Mouse (Mus musculus) MEL (cell line): ENCODE measurements around the gene Pafah2. TPM values are rescaled to one million over a fixed set of nuclear protein-coding genes. Genes with fewer than 3 reads are reported as not detected.

Source experiments
- DNase-seq: peaks from one replicate; pipeline ENCODE4 v3.0.0; 2011; ENCODE audit warnings: low read depth, low spot score
- H3K27ac ChIP-seq: 2 replicates; pipeline ENCODE4 v1.5.1; 2012; ENCODE audit warnings: low read depth, mild to moderate bottlenecking, control low read depth, low read length, moderate library complexity; ENCODE audit not compliant: control insufficient read depth
- H3K27me3 ChIP-seq, 2 experiments: fragments of 150-350 bp in 1 of 2; sonication (generic) in 1 of 2; 2 replicates each; pipeline ENCODE4 v1.6.1; 2012; ENCODE audit warnings: low read length in 2 of 2, mild to moderate bottlenecking in 2 of 2, improper control_type of control experiment in 1 of 2, moderate library complexity in 1 of 2; ENCODE audit not compliant: insufficient read depth in 2 of 2, control insufficient read depth in 1 of 2
- H3K36me3 ChIP-seq, 2 experiments: 2 replicates each; pipeline ENCODE4 v1.6.1; 2012 to 2014; ENCODE audit warnings: low read length in 2 of 2, improper control_type of control experiment in 1 of 2, inconsistent platforms in 1 of 2, mild to moderate bottlenecking in 1 of 2; ENCODE audit not compliant: insufficient read depth in 2 of 2, control insufficient read depth in 1 of 2
- H3K4me1 ChIP-seq, 2 experiments: fragments of 150-350 bp in 1 of 2; sonication (generic) in 1 of 2; 2 replicates each; pipeline ENCODE4 v1.6.1; 2012; ENCODE audit warnings: low read length in 2 of 2, improper control_type of control experiment in 1 of 2, mild to moderate bottlenecking in 1 of 2; ENCODE audit not compliant: insufficient read depth in 2 of 2, control insufficient read depth in 1 of 2
- H3K4me3 ChIP-seq, 2 experiments: fragments of 150-350 bp in 1 of 2; sonication (generic) in 1 of 2; 2 replicates each; pipeline ENCODE4 v1.5.1; 2012; ENCODE audit warnings: low read depth in 2 of 2, low read length in 2 of 2, mild to moderate bottlenecking in 2 of 2, moderate library complexity in 2 of 2, control low read depth in 1 of 2, improper control_type of control experiment in 1 of 2; ENCODE audit not compliant: control insufficient read depth in 1 of 2, insufficient read depth in 1 of 2
- H3K79me2 ChIP-seq: 2 replicates; pipeline ENCODE4 v1.6.1; 2012; ENCODE audit warnings: mild to moderate bottlenecking, low read length, moderate library complexity; ENCODE audit not compliant: control insufficient read depth, poor library complexity, insufficient read depth
- H3K9ac ChIP-seq: 2 replicates; pipeline ENCODE4 v1.6.1; 2012; ENCODE audit warnings: low read depth, mild to moderate bottlenecking, control low read depth, low read length, moderate library complexity; ENCODE audit not compliant: control insufficient read depth, poor library complexity, severe bottlenecking
- H3K9me3 ChIP-seq: fragments of 150-350 bp; sonication (generic); replicated peaks from 2 replicates; pipeline ENCODE4 v1.6.1; 2012; ENCODE audit warnings: mild to moderate bottlenecking, low read length, improper control_type of control experiment, moderate library complexity; ENCODE audit not compliant: insufficient read depth
- BHLHE40 ChIP-seq: IDR thresholded peaks from 2 replicates; pipeline ENCODE4 v1.6.1; 2012; ENCODE audit warnings: low read depth, mild to moderate bottlenecking, inconsistent platforms, low read length, improper control_type of control experiment, borderline replicate concordance
- CHD1 ChIP-seq: IDR thresholded peaks from 2 replicates; pipeline ENCODE4 v1.6.1; 2012; ENCODE audit warnings: low read depth, mild to moderate bottlenecking, inconsistent platforms, low read length, improper control_type of control experiment
- CHD2 ChIP-seq: IDR thresholded peaks from 2 replicates; pipeline ENCODE4 v1.6.1; 2011; ENCODE audit warnings: low read length, improper control_type of control experiment
- CTCF ChIP-seq, 3 experiments: IDR thresholded peaks in 2 of 3; conservative IDR thresholded peaks in 1 of 3; 2 replicates each; pipeline ENCODE4 v1.5.1; 2011 to 2012; ENCODE audit warnings: low read length in 3 of 3, low read depth in 2 of 3, mild to moderate bottlenecking in 2 of 3, improper control_type of control experiment in 1 of 3, inconsistent platforms in 1 of 3, mixed read lengths in 1 of 3, moderate library complexity in 1 of 3; ENCODE audit not compliant: control insufficient read depth in 1 of 3, insufficient read depth in 1 of 3, poor library complexity in 1 of 3, severe bottlenecking in 1 of 3
- E2F4 ChIP-seq: IDR thresholded peaks from 2 replicates; pipeline ENCODE4 v1.6.1; 2011; ENCODE audit warnings: low read depth, low read length, improper control_type of control experiment, borderline replicate concordance
- ELF1 ChIP-seq: IDR thresholded peaks from 2 replicates; pipeline ENCODE4 v1.6.1; 2014; ENCODE audit warnings: low read depth, mild to moderate bottlenecking, inconsistent platforms, low read length, improper control_type of control experiment, moderate library complexity
- EP300 ChIP-seq, 2 experiments: IDR thresholded peaks; 2 replicates each; pipeline ENCODE4 v1.6.1; 2011; ENCODE audit warnings: improper control_type of control experiment in 2 of 2, low read length in 2 of 2, low read depth in 1 of 2, mild to moderate bottlenecking in 1 of 2
- ETS1 ChIP-seq: IDR thresholded peaks from 2 replicates; pipeline ENCODE4 v1.6.1; 2012; ENCODE audit warnings: low read depth, mild to moderate bottlenecking, inconsistent platforms, low read length, improper control_type of control experiment, moderate library complexity
- GABPA ChIP-seq: IDR thresholded peaks from 2 replicates; pipeline ENCODE4 v1.6.1; 2012; ENCODE audit warnings: low read depth, mild to moderate bottlenecking, inconsistent platforms, low read length, improper control_type of control experiment, moderate library complexity
- GATA1 ChIP-seq: IDR thresholded peaks from 2 replicates; pipeline ENCODE4 v1.6.1; 2011; ENCODE audit warnings: low read depth, low read length, improper control_type of control experiment
- HCFC1 ChIP-seq: IDR thresholded peaks from 2 replicates; pipeline ENCODE4 v1.6.1; 2012; ENCODE audit warnings: low read depth, mild to moderate bottlenecking, inconsistent platforms, low read length, improper control_type of control experiment, moderate library complexity
- JUND ChIP-seq: IDR thresholded peaks from 2 replicates; pipeline ENCODE4 v1.6.1; 2011; ENCODE audit warnings: low read depth, mild to moderate bottlenecking, improper control_type of control experiment, low read length
- KAT2A ChIP-seq: conservative IDR thresholded peaks from 2 replicates; pipeline ENCODE4 v1.6.1; 2012; ENCODE audit warnings: low read depth, low read length, improper control_type of control experiment, inconsistent platforms
- MAFK ChIP-seq: IDR thresholded peaks from 2 replicates; pipeline ENCODE4 v1.6.1; 2011; ENCODE audit warnings: low read depth, mild to moderate bottlenecking, low read length, improper control_type of control experiment, borderline replicate concordance
- MAX ChIP-seq: IDR thresholded peaks from 2 replicates; pipeline ENCODE4 v1.6.1; 2011; ENCODE audit warnings: low read length, improper control_type of control experiment
- MAZ ChIP-seq: IDR thresholded peaks from 2 replicates; pipeline ENCODE4 v1.6.1; 2012; ENCODE audit warnings: low read depth, mild to moderate bottlenecking, inconsistent platforms, low read length, improper control_type of control experiment
- MEF2A ChIP-seq: IDR thresholded peaks from 2 replicates; pipeline ENCODE4 v1.6.1; 2014; ENCODE audit warnings: low read depth, mild to moderate bottlenecking, inconsistent platforms, low read length, improper control_type of control experiment; ENCODE audit not compliant: poor library complexity, insufficient replicate concordance, severe bottlenecking; ENCODE audit errors: extremely low read depth
- MXI1 ChIP-seq: IDR thresholded peaks from 2 replicates; pipeline ENCODE4 v1.6.1; 2011; ENCODE audit warnings: mild to moderate bottlenecking, low read depth, low read length, improper control_type of control experiment
- MYB ChIP-seq: IDR thresholded peaks from 2 replicates; pipeline ENCODE4 v1.6.1; 2011; ENCODE audit warnings: mild to moderate bottlenecking, low read depth, low read length, improper control_type of control experiment
- MYC ChIP-seq: IDR thresholded peaks from 2 replicates; pipeline ENCODE4 v1.6.1; 2011; ENCODE audit warnings: low read depth, mild to moderate bottlenecking, low read length, improper control_type of control experiment, moderate library complexity
- NELFE ChIP-seq: IDR thresholded peaks from 2 replicates; pipeline ENCODE4 v1.6.1; 2011; ENCODE audit warnings: low read depth, low read length, improper control_type of control experiment
- NRF1 ChIP-seq: IDR thresholded peaks from 2 replicates; pipeline ENCODE4 v1.6.1; 2014; ENCODE audit warnings: low read depth, mild to moderate bottlenecking, inconsistent platforms, low read length, improper control_type of control experiment, moderate library complexity; ENCODE audit not compliant: poor library complexity, insufficient read depth, severe bottlenecking
- POLR2A ChIP-seq, 2 experiments: IDR thresholded peaks; 2 replicates each; pipeline ENCODE4 v1.6.1; 2011 to 2012; ENCODE audit warnings: low read length in 2 of 2, mild to moderate bottlenecking in 2 of 2, control low read depth in 1 of 2, improper control_type of control experiment in 1 of 2, low read depth in 1 of 2, moderate library complexity in 1 of 2; ENCODE audit not compliant: control insufficient read depth in 1 of 2, insufficient read depth in 1 of 2, poor library complexity in 1 of 2
- POLR2AphosphoS2 ChIP-seq: IDR thresholded peaks from 2 replicates; pipeline ENCODE4 v1.6.1; 2011; ENCODE audit warnings: low read length, improper control_type of control experiment
- POLR2AphosphoS5 ChIP-seq: IDR thresholded peaks from 2 replicates; pipeline ENCODE4 v1.6.1; 2012; ENCODE audit warnings: low read depth, borderline replicate concordance, mild to moderate bottlenecking, inconsistent platforms, low read length, moderate library complexity, mixed read lengths
- SIN3A ChIP-seq: IDR thresholded peaks from 2 replicates; pipeline ENCODE4 v1.6.1; 2012; ENCODE audit warnings: low read length, improper control_type of control experiment, inconsistent platforms
- SMC3 ChIP-seq: IDR thresholded peaks from 2 replicates; pipeline ENCODE4 v1.6.1; 2011; ENCODE audit warnings: low read depth, low read length, improper control_type of control experiment
- TAL1 ChIP-seq: IDR thresholded peaks from 2 replicates; pipeline ENCODE4 v1.6.1; 2012; ENCODE audit warnings: mild to moderate bottlenecking, inconsistent platforms, low read length, moderate library complexity, mixed read lengths
- TBP ChIP-seq: IDR thresholded peaks from 2 replicates; pipeline ENCODE4 v1.8.0; 2011; ENCODE audit warnings: low read depth, low read length, improper control_type of control experiment
- TCF12 ChIP-seq: IDR thresholded peaks from 2 replicates; pipeline ENCODE4 v1.6.1; 2014; ENCODE audit warnings: low read depth, mild to moderate bottlenecking, inconsistent platforms, low read length, improper control_type of control experiment, moderate library complexity
- UBTF ChIP-seq: IDR thresholded peaks from 2 replicates; pipeline ENCODE4 v1.6.1; 2012; ENCODE audit warnings: low read depth, mild to moderate bottlenecking, inconsistent platforms, low read length, improper control_type of control experiment, moderate library complexity, borderline replicate concordance; ENCODE audit not compliant: insufficient read depth
- USF1 ChIP-seq: IDR thresholded peaks from 2 replicates; pipeline ENCODE4 v1.6.1; 2014; ENCODE audit warnings: low read depth, mild to moderate bottlenecking, inconsistent platforms, low read length, improper control_type of control experiment, moderate library complexity
- USF2 ChIP-seq, 2 experiments: IDR thresholded peaks; 2 replicates each; pipeline ENCODE4 v1.6.1; 2011 to 2012; ENCODE audit warnings: improper control_type of control experiment in 2 of 2, low read length in 2 of 2, borderline replicate concordance in 1 of 2, inconsistent platforms in 1 of 2, low read depth in 1 of 2, mild to moderate bottlenecking in 1 of 2; ENCODE audit not compliant: insufficient read depth in 1 of 2
- ZC3H11A ChIP-seq: IDR thresholded peaks from 2 replicates; pipeline ENCODE4 v1.6.1; 2012; ENCODE audit warnings: low read depth, mild to moderate bottlenecking, inconsistent platforms, low read length, improper control_type of control experiment
- ZKSCAN1 ChIP-seq: IDR thresholded peaks from 2 replicates; pipeline ENCODE4 v1.6.1; 2012; ENCODE audit warnings: low read depth, mild to moderate bottlenecking, inconsistent platforms, low read length, improper control_type of control experiment, moderate library complexity
- ZMIZ1 ChIP-seq: IDR thresholded peaks from 2 replicates; pipeline ENCODE4 v1.6.1; 2012; ENCODE audit warnings: low read depth, mild to moderate bottlenecking, inconsistent platforms, low read length, improper control_type of control experiment, moderate library complexity
- ZNF384 ChIP-seq: IDR thresholded peaks from 2 replicates; pipeline ENCODE4 v1.6.1; 2012; ENCODE audit warnings: low read depth, mild to moderate bottlenecking, inconsistent platforms, low read length, improper control_type of control experiment
- polyA plus RNA-seq, 2 experiments: library from polyadenylated mRNA; stranded (reverse) in 1 of 2; unstranded in 1 of 2; fragments of >175 nt in 1 of 2; fragments of >200 nt in 1 of 2; gene quantifications; 2 replicates each; pipeline versions ENCODE4 v1.2.1 to v1.2.4; 2012; ENCODE audit warnings: low replicate concordance in 2 of 2, low read depth in 1 of 2; ENCODE audit not compliant: insufficient read length in 2 of 2, insufficient read depth in 1 of 2, missing spikeins in 1 of 2
- total RNA-seq: library from RNA; depleted of rRNA; stranded (reverse); fragments of 300-350 nt; gene quantifications from 2 replicates; pipeline ENCODE4 v1.2.3, GENCODE M21; 2012

Pafah2 gene
- total and polyA plus RNA-seq, 3 experiments: 6.0 to 10.6 TPM; not detected in 1

DNA sequence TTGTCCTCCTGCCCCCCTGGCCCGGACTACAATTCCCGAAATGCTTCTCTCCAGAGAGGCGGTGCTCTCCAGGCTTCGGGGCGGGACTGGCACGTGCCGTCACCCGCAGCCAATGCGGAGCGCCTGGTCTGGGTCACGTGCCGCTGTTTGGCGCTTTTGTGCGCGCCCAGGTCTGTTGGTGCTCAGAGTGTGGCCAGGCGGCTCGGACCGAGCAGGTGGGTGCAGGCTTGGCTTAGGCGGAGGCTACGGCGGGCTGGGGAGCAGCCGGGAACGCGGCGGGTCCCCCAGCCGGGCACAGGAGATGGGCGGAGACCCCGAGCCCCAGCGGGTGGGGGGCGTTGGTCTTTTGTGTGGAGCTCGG lies 72.1 kb downstream of the Pafah2 start, which contains the start of gene Stmn1:
TSS of gene Stmn1 (plus strand) at position 106 of the 361 bp plus-strand sequence.
- peak; percentile 96 for DNase-seq
- Histone ChIP-seq H3K27ac (peak within 1 kb of the TSS; percentile 78), H3K4me3 (peak within 1 kb of the TSS; percentile 74 to 85), H3K79me2 (peaks cover 8% of the 10 kb centered on the region), H3K9ac (peak within 1 kb of the TSS; percentile 89), H3K36me3 (peaks cover 5 to 13% of the 10 kb centered on the region in 2 experiments; a peak in 3 of 4 replicates)
- TF ChIP-seq MXI1 (peak; percentile 46), MEF2A (no peak), CTCF (IDR thresholded peaks at IDR 0.05 in 2 of 3, conservative IDR thresholded peaks at IDR 0.05 in 1 of 3; ENCODE audit: control insufficient read depth in 1 of 3, insufficient read depth in 1 of 3, low read depth in 2 of 3, low read length in 3 of 3, poor library complexity in 1 of 3, severe bottlenecking in 1 of 3) (no peak), KAT2A (no peak; the same call in 1 of the 2 replicates), SIN3A (peak; percentile 69), NELFE (peak; percentile 94), TAL1 (no peak), MYB (no peak), ETS1 (0 out of 2 replicates have a peak, but pooled peaks have one; percentile 14), JUND (no peak), UBTF (no peak), ZMIZ1 (peak; percentile 80; the same call in 1 of the 2 replicates), HCFC1 (peak; percentile 92), E2F4 (peak; percentile 3; the same call in 1 of the 2 replicates), BHLHE40 (peak; percentile 100), GABPA (no peak), USF2 (IDR thresholded peaks at IDR 0.05; ENCODE audit: borderline replicate concordance in 1 of 2, insufficient read depth in 1 of 2, low read depth in 1 of 2, low read length in 2 of 2) (peak; percentile 95 to 98), MYC (no peak), ZKSCAN1 (no peak), GATA1 (no peak), SMC3 (no peak), CHD1 (no peak), USF1 (peak; percentile 98), TCF12 (no peak), NRF1 (peak; percentile 40; the same call in 1 of the 2 replicates), ZNF384 (no peak), EP300 (IDR thresholded peaks at IDR 0.05; ENCODE audit: low read depth in 1 of 2, low read length in 2 of 2) (no peak), MAX (peak; percentile 99), MAFK (no peak), POLR2A (IDR thresholded peaks at IDR 0.05; ENCODE audit: control insufficient read depth in 1 of 2, insufficient read depth in 1 of 2, low read depth in 1 of 2, low read length in 2 of 2, poor library complexity in 1 of 2) (peak; percentile 97 to 98), ZC3H11A (no peak), MAZ (no peak; the same call in 1 of the 2 replicates), TBP (peak; percentile 85), CHD2 (no peak), ELF1 (no peak), POLR2AphosphoS2 (peak; percentile 92), POLR2AphosphoS5 (peak; percentile 69; the same call in 1 of the 2 replicates)
- TF ChIP-seq, all 39 proteins: peak for 16
- H3K4me1 ChIP-seq: peaks cover 0 to 8% of the 10 kb centered on the region in 2 experiments; a peak in 1 of 4 replicates
- H3K9me3 ChIP-seq: no peaks in the 10 kb centered on the region
- no peaks in the 10 kb centered on the region for H3K27me3 ChIP-seq
